ENCODE assay signal across 8 mouse cellular contexts in the genomic region with DNA sequence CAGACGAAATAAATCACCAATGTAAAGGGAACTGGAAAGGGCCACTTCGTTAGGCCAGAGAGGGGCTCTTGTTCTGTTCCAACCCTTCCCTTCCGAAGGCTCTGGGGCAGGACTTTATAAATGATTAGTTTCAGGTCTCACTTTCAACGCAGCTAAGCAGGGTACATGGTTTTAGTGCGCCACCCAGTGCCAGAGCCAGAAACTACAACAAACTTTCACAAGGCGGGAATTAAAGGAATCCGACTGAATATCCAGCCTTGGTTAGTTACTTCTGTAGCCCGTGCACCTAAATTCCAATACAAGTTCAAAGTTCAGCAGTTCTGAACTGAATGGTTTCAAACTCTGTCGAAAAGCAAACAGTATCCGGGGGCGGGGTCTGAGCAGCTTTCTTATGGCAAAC. TPM values are rescaled to one million over a fixed set of nuclear protein-coding genes. Genes with fewer than 3 reads are reported as not detected.
A peak's percentile ranks its signal among the peaks of the same experiment; 100 is the strongest.
DNase-seq lines count a peak whose midpoint lies in the region; ATAC-seq and TF ChIP-seq lines count a peak whose summit lies in the region.

No protein-coding gene starts in this region.

- no peak overlapping the region for H3K27ac ChIP-seq in heart, embryonic 10.5 days
- no peak overlapping the region for H3K27ac ChIP-seq in cortical plate, adult 2 months (ENCODE audit: insufficient read depth, low read length)
- no peak overlapping the region for H3K27ac ChIP-seq in limb, embryonic 11.5 days (replicated peaks; ENCODE audit: low read depth, low read length)
- H3K27ac ChIP-seq in midbrain, embryonic 12.5 days (replicated peaks), result no peak overlapping the region
- H3K27ac ChIP-seq in spleen, adult 2 months (ENCODE audit: insufficient read depth, low read length), result no peak overlapping the region

- no peaks in the 10 kb centered on the region for H3K36me3 ChIP-seq in heart, embryonic 10.5 days
- H3K36me3 ChIP-seq in limb, embryonic 11.5 days (ENCODE audit: control insufficient read depth, insufficient read depth, low read length), result no peaks in the 10 kb centered on the region
- no peaks in the 10 kb centered on the region for H3K36me3 ChIP-seq in midbrain, embryonic 12.5 days
- H3K36me3 ChIP-seq in spleen, adult 2 months (ENCODE audit: control insufficient read depth, insufficient read depth, low read length), result no peaks in the 10 kb centered on the region

- no peaks in the 10 kb centered on the region for H3K9me3 ChIP-seq in heart, embryonic 10.5 days
- no peaks in the 10 kb centered on the region for H3K9me3 ChIP-seq in limb, embryonic 11.5 days (ENCODE audit: control insufficient read depth, low read length)
- no peaks in the 10 kb centered on the region for H3K9me3 ChIP-seq in midbrain, embryonic 12.5 days

- H3K4me3 ChIP-seq in heart, embryonic 10.5 days, result no peak overlapping the region
- no peak overlapping the region for H3K4me3 ChIP-seq in cortical plate, adult 2 months (ENCODE audit: insufficient read depth, low read length)
- no peak overlapping the region for H3K4me3 ChIP-seq in limb, embryonic 11.5 days (ENCODE audit: low read depth, low read length)
- no peak overlapping the region for H3K4me3 ChIP-seq in midbrain, embryonic 12.5 days
- peak overlapping the region; percentile 7; the same call in 1 of the 2 replicates for H3K4me3 ChIP-seq in spleen, adult 2 months (ENCODE audit: extremely low read depth, insufficient read depth, insufficient read length)

- 6% methylated on average over 11 of the region's 11 CpGs for WGBS in heart, embryonic 10.5 days
- WGBS in limb, embryonic 11.5 days, result 3% methylated on average over 11 of the region's 11 CpGs
- WGBS in midbrain, embryonic 12.5 days, result 5% methylated on average over 11 of the region's 11 CpGs
- WGBS in spleen, adult 2 months, result 9% methylated on average over 11 of the region's 11 CpGs

- H3K4me2 ChIP-seq in limb, embryonic 11.5 days (ENCODE audit: low read depth, severe bottlenecking), result no peak overlapping the region
- no peak overlapping the region for H3K4me2 ChIP-seq in midbrain, embryonic 12.5 days (replicated peaks)

- peak; percentile 94 for TF ChIP-seq CTCF in cortical plate, adult 2 months (IDR thresholded peaks at IDR 0.05; ENCODE audit: extremely low read depth, insufficient read depth, low read length)
- peak; percentile 17; the same call in 1 of the 2 replicates for TF ChIP-seq CTCF in spleen, adult 2 months (IDR thresholded peaks at IDR 0.05; ENCODE audit: extremely low read depth, insufficient read depth, insufficient read length, insufficient replicate concordance)

- H3K27me3 ChIP-seq in heart, embryonic 10.5 days (ENCODE audit: insufficient read depth, poor library complexity, severe bottlenecking), result peaks cover 5% of the 10 kb centered on the region
- H3K27me3 ChIP-seq in limb, embryonic 11.5 days (ENCODE audit: control insufficient read depth, insufficient read depth, low read length), result no peaks in the 10 kb centered on the region
- peaks cover 14% of the 10 kb centered on the region for H3K27me3 ChIP-seq in midbrain, embryonic 12.5 days
- H3K27me3 ChIP-seq in spleen, adult 2 months (ENCODE audit: control insufficient read depth, insufficient read depth, low read length), result no peaks in the 10 kb centered on the region

- H3K4me1 ChIP-seq in heart, embryonic 10.5 days, result peaks cover 8% of the 10 kb centered on the region; the same call in 1 of the 2 replicates
- no peaks in the 10 kb centered on the region; the same call in 1 of the 2 replicates for H3K4me1 ChIP-seq in cortical plate, adult 2 months (ENCODE audit: control insufficient read depth, insufficient read depth, low read length)
- peaks cover 8% of the 10 kb centered on the region; the same call in 1 of the 2 replicates for H3K4me1 ChIP-seq in limb, embryonic 11.5 days (ENCODE audit: control insufficient read depth, insufficient read depth, low read length)
- H3K4me1 ChIP-seq in midbrain, embryonic 12.5 days, result no peaks in the 10 kb centered on the region
- H3K4me1 ChIP-seq in spleen, adult 2 months (ENCODE audit: control insufficient read depth, insufficient read depth, insufficient read length), result no peaks in the 10 kb centered on the region

- DNase-seq in heart, adult 18-20 months, result peak; percentile 55 to 92
- no peak for DNase-seq in heart, embryonic 10.5 days (ENCODE audit: low spot score)
- peak; percentile 24 for DNase-seq in gastrocnemius, postnatal 25 days
- DNase-seq in kidney, adult 11 months, result peak; percentile 54
- DNase-seq in limb, embryonic 11.5 days (ENCODE audit: low spot score), result peak; percentile 93
- peak in 1 of 2 experiments; percentile 23 for DNase-seq in spleen, adult 2 months (ENCODE audit: low read depth in 1 of 2, low spot score in 2 of 2)

- no peak overlapping the region for H3K9ac ChIP-seq in limb, embryonic 11.5 days (ENCODE audit: low read length)
- no peak overlapping the region for H3K9ac ChIP-seq in midbrain, embryonic 12.5 days (replicated peaks)

- no peak for ATAC-seq in limb, embryonic 11.5 days (ENCODE audit: insufficient number of reproducible peaks, low FRiP score, low TSS enrichment, low read depth)
- peak; percentile 65; the same call in 1 of the 2 replicates for ATAC-seq in midbrain, embryonic 12.5 days (ENCODE audit: low FRiP score, low read depth)

- no peak for TF ChIP-seq POLR2A in cortical plate, adult 2 months (IDR thresholded peaks at IDR 0.05; ENCODE audit: extremely low read depth, insufficient read depth, low read length)
- TF ChIP-seq POLR2A in spleen, adult 2 months (IDR thresholded peaks at IDR 0.05; ENCODE audit: low read depth, low read length), result no peak

RNA-seq across cellular contexts. Expression of a gene that starts 9.2 kb away (rescaled TPM):
- under 1 TPM in 1 of 2 experiments, not detected in 1; 0.31 TPM for total RNA-seq in heart, adult 18-20 months (2021)
- polyA plus RNA-seq in heart, embryonic 10.5 days (2016; fragmentation: Nextera tagmentation; extraction: Ambion mirVana), result not detected in 2 replicates
- 30.7 and 31.9 TPM in 2 replicates for polyA plus RNA-seq in cortical plate, adult 2 months (2012; rRNA removed)
- total RNA-seq in gastrocnemius, postnatal 25 days (2021), result not detected
- not detected in 2 replicates for polyA plus RNA-seq in limb, embryonic 11.5 days (2014; fragmentation: Nextera tagmentation; extraction: Ambion mirVana)
- polyA plus RNA-seq in midbrain, embryonic 12.5 days (2016; fragmentation: Nextera tagmentation; extraction: Ambion mirVana), result 0.79 and 0.94 TPM in 2 replicates
- 0.11 TPM in 1 of 2 replicates, not detected in the other for polyA plus RNA-seq in spleen, adult 2 months (2012; rRNA removed)

RNA-seq across cellular contexts. Expression of a gene that starts 49.8 kb away (rescaled TPM):
- total RNA-seq in heart, adult 18-20 months (2021), result 10 to 100 TPM; 15.0 TPM
- 27.8 and 30.4 TPM in 2 replicates for polyA plus RNA-seq in heart, embryonic 10.5 days (2016; fragmentation: Nextera tagmentation; extraction: Ambion mirVana)
- 13.1 and 14.2 TPM in 2 replicates for polyA plus RNA-seq in cortical plate, adult 2 months (2012; rRNA removed)
- total RNA-seq in gastrocnemius, postnatal 25 days (2021), result 1 to 10 TPM; 2.5 to 7.0 TPM
- 14.3 TPM in 2 replicates for polyA plus RNA-seq in limb, embryonic 11.5 days (2014; fragmentation: Nextera tagmentation; extraction: Ambion mirVana)
- 26.9 and 27.3 TPM in 2 replicates for polyA plus RNA-seq in midbrain, embryonic 12.5 days (2016; fragmentation: Nextera tagmentation; extraction: Ambion mirVana)
- 1.8 and 2.4 TPM in 2 replicates for polyA plus RNA-seq in spleen, adult 2 months (2012; rRNA removed)

Comparison
In these comparisons a context has a peak if more than half of its experiments do, and no peak if none do; other contexts are left out.
1. RNA of a gene that starts 9.2 kb away (polyA plus RNA-seq): 30.7 to 31.9 TPM in cortical plate, adult 2 months; 0.79 to 0.94 TPM in midbrain, embryonic 12.5 days, 0.11 TPM in spleen, adult 2 months, not detected in heart, embryonic 10.5 days and not detected in limb, embryonic 11.5 days; every median in the first group is over 10 times any median in the second.